ENCODE assay signal across 22 mouse cellular contexts in genomic region chr11:9602137-9602536, GRCm38 (mm10).
DNase-seq lines count a peak whose midpoint lies in the region; ATAC-seq and TF ChIP-seq lines count a peak whose summit lies in the region.
"Had no signal": no experiment of that assay in that cellular context is flagged by ENCODE, and none has a peak within 500 bp of the region (broad histone marks: within the 10 kb centered on the region; RNA-seq: fewer than 3 reads in every experiment).

No protein-coding gene starts in this region.

- H3K27ac ChIP-seq in liver, adult 2 months (replicated peaks; ENCODE audit: insufficient read depth, low read depth, low read length), result no peak overlapping the region
- H3K27ac ChIP-seq in forebrain, embryonic 11.5 days (ENCODE audit: low read depth, low read length), result no peak overlapping the region
- H3K27ac ChIP-seq: forebrain, embryonic 10.5 days; hindbrain, embryonic 12.5 days; hindbrain, embryonic 15.5 days had no signal

- no peak overlapping the region for H3K4me2 ChIP-seq in forebrain, embryonic 11.5 days (ENCODE audit: low read depth, low read length, severe bottlenecking)
- H3K4me2 ChIP-seq: heart, embryonic 11.5 days; hindbrain, embryonic 12.5 days; hindbrain, embryonic 15.5 days had no signal

- peak; percentile 0 for DNase-seq in liver, adult 2 months (ENCODE audit: extremely low read depth, low read depth, low spot score)
- DNase-seq in liver, result no peak
- no peak for DNase-seq in adrenal gland, postnatal 36 days
- DNase-seq in forebrain, embryonic 11.5 days (ENCODE audit: low spot score), result no peak
- no peak for DNase-seq in heart, adult 18-20 months
- DNase-seq in cerebellum, adult 18-20 months, result no peak
- DNase-seq: adrenal gland, adult 8-10 months; adrenal gland, postnatal 25 days; B cell, adult 2 months; cerebellum, adult 11 months; cerebellum, adult 8-10 months; cerebellum, postnatal 10 days; cerebellum, postnatal 36 days; forebrain, postnatal 0 days; gastrocnemius, postnatal 25 days had no signal

- WGBS in liver, adult 2 months, result 66% methylated on average over 4 of the region's 4 CpGs
- 84% methylated on average over 4 of the region's 4 CpGs for WGBS in forebrain, embryonic 11.5 days

- no peaks in the 10 kb centered on the region for H3K36me3 ChIP-seq in liver, adult 2 months (ENCODE audit: control insufficient read depth, insufficient read depth, low read length)
- H3K36me3 ChIP-seq in forebrain, embryonic 11.5 days (ENCODE audit: control insufficient read depth, insufficient read depth, low read length), result no peaks in the 10 kb centered on the region
- H3K36me3 ChIP-seq: forebrain, embryonic 10.5 days; hindbrain, embryonic 12.5 days; hindbrain, embryonic 15.5 days had no signal

- H3K9ac ChIP-seq in liver, adult 2 months (ENCODE audit: low read depth, low read length), result no peak overlapping the region
- H3K9ac ChIP-seq in forebrain, embryonic 11.5 days (ENCODE audit: low read length), result no peak overlapping the region
- H3K9ac ChIP-seq: forebrain, postnatal 0 days; hindbrain, embryonic 12.5 days; hindbrain, embryonic 15.5 days had no signal

- H3K9me3 ChIP-seq in forebrain, embryonic 11.5 days (ENCODE audit: control insufficient read depth, low read length), result no peaks in the 10 kb centered on the region
- H3K9me3 ChIP-seq: forebrain, embryonic 10.5 days; hindbrain, embryonic 12.5 days; hindbrain, embryonic 15.5 days had no signal

- H3K4me1 ChIP-seq in liver, adult 2 months (ENCODE audit: control insufficient read depth, insufficient read depth, low read length), result no peaks in the 10 kb centered on the region
- H3K4me1 ChIP-seq in forebrain, embryonic 11.5 days (replicated peaks; ENCODE audit: control insufficient read depth, insufficient read depth, low read length), result no peaks in the 10 kb centered on the region
- H3K4me1 ChIP-seq: forebrain, embryonic 10.5 days; hindbrain, embryonic 12.5 days; hindbrain, embryonic 15.5 days had no signal

- no peak for TF ChIP-seq CTCF in liver, adult 2 months (IDR thresholded peaks at IDR 0.05; ENCODE audit: low read depth, low read length)

- peak; percentile 100 for ATAC-seq in megakaryocyte, adult 5-6 weeks (ENCODE audit: poor library complexity, severe bottlenecking)
- peak; percentile 78 for ATAC-seq in monocyte, adult 5-6 weeks (replicated peaks; ENCODE audit: insufficient number of reproducible peaks, low FRiP score, low TSS enrichment, poor library complexity, severe bottlenecking)
- ATAC-seq in forebrain, embryonic 11.5 days (replicated peaks; ENCODE audit: low FRiP score), result no peak
- ATAC-seq: forebrain, embryonic 14.5 days; forebrain, postnatal 0 days had no signal

- TF ChIP-seq POLR2A in liver, adult 2 months (IDR thresholded peaks at IDR 0.05; ENCODE audit: extremely low read depth, insufficient read depth, low read length), result no peak

- no peaks in the 10 kb centered on the region for H3K79me2 ChIP-seq in liver, adult 2 months (ENCODE audit: control insufficient read depth, insufficient read depth, low read length)

- H3K4me3 ChIP-seq in liver, adult 2 months (ENCODE audit: insufficient read depth, low read depth, low read length), result no peak overlapping the region
- no peak overlapping the region for H3K4me3 ChIP-seq in forebrain, embryonic 11.5 days (ENCODE audit: low read depth, low read length)
- H3K4me3 ChIP-seq: forebrain, embryonic 10.5 days; hindbrain, embryonic 12.5 days; hindbrain, embryonic 15.5 days had no signal

- no peaks in the 10 kb centered on the region for H3K27me3 ChIP-seq in liver, adult 2 months (ENCODE audit: control insufficient read depth, insufficient read depth, low read length)
- no peaks in the 10 kb centered on the region for H3K27me3 ChIP-seq in forebrain, embryonic 11.5 days (ENCODE audit: control insufficient read depth, insufficient read depth, low read length)
- H3K27me3 ChIP-seq: hindbrain, embryonic 12.5 days; hindbrain, embryonic 15.5 days had no signal
